Mouse (Mus musculus): ENCODE data around the gene Nudt2. TPM values are rescaled to one million over a fixed set of nuclear protein-coding genes. Genes with fewer than 3 reads are reported as not detected.

The Nudt2 gene
- total and polyA plus RNA-seq, 3 experiments: 21.7 to 40.2 (median 27.9) TPM

DNA sequence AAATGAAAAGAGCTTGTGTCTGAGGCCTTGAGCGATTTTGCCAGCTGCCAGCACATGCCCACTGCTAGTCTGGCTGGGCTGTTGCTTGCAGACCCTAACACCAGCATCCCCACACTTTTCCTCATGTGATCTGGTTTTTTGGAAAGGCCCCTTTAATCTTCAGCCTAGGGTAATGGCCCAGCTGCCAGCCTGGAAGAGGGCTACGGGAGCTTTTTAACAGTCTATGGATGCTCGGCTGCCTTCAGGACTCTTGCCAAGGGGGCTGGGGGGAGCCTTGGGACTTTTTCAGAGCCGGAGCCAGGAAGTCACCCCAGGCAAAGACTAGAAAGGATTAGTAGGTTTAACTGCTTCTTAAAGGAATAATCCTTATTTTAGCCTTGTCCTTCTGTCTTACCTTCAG lies 48.4 kb downstream of the Nudt2 start:
- Histone ChIP-seq H3K36me3 (replicated peaks in 1 of 2; ENCODE audit: control insufficient read depth in 1 of 2, insufficient read depth in 1 of 2, low read length in 1 of 2) (no peaks in the 10 kb centered on the region), H3K27me3 (replicated peaks) (peaks cover 64% of the 10 kb centered on the region), H3K79me2 (replicated peaks; ENCODE audit: control insufficient read depth, extremely low read depth, insufficient read depth, poor library complexity, severe bottlenecking) (no peaks in the 10 kb centered on the region), H3K27ac (ENCODE audit: insufficient read depth, low read depth) (no peak overlapping the region), H3K9ac (ENCODE audit: insufficient read depth, low read depth) (no peak overlapping the region), H3K4me3 (replicated peaks in 1 of 3; ENCODE audit: low read depth in 2 of 3, low read length in 2 of 3, poor library complexity in 1 of 3) (no peak overlapping the region), H3K4me2 (ENCODE audit: insufficient read depth, low read depth, poor library complexity, severe bottlenecking) (0 out of 2 replicates have a peak overlapping the region, but pooled peaks have one; percentile 14), H3K4me1 (ENCODE audit: control insufficient read depth in 1 of 2, insufficient read depth in 2 of 2) (0 out of 4 replicates have a peak, but pooled peaks cover 0 to 4% of the 10 kb centered on the region in 2 experiments), H3K9me3 (replicated peaks; ENCODE audit: low read length) (no peaks in the 10 kb centered on the region)
- in situ Hi-C loops (cut with MboI; ENCODE audit: low pct_ligation_motif_present, low pct_unique_long_range_greater_than_20kb, low sequenced_read_pairs): no loop called here
- TF ChIP-seq MXI1 (IDR thresholded peaks at IDR 0.05; ENCODE audit: low read depth, low read length): no peak
- no peak for TF ChIP-seq USF2 (conservative IDR thresholded peaks at IDR 0.05; ENCODE audit: low read depth, low read length)
- TF ChIP-seq HCFC1 (IDR thresholded peaks at IDR 0.05; ENCODE audit: low read depth, low read length): no peak
- no peak for DNase-seq (ENCODE audit: extremely low read depth)
- dilution Hi-C loops (cut with MboI; ENCODE audit: extremely low pct_ligation_motif_present, extremely low pct_unique_long_range_greater_than_20kb, low sequenced_read_pairs): no loop called here

DNA sequence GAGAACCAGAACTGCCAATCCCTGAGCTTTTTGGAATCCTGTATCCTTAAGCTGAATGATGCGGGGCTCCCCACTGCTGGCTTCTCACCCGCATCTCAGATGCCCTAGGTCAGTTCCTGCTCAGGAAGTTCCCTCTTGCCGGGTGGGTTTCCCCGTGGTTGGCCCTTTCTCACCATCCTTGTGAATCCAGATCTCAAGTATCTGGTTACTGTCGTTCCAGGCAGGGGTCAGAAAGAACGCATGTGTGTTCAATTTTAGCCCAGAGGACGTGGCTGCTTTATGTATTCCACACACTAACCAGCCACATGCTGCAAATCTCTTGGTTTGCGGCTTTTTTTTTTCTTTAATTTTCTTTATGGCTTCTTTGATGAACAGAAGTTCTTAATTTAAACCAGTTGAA lies 48.8 kb downstream of the Nudt2 start:
- no peak overlapping the region for H3K27ac ChIP-seq (ENCODE audit: insufficient read depth, low read depth)
- dilution Hi-C loops (cut with MboI; ENCODE audit: extremely low pct_ligation_motif_present, extremely low pct_unique_long_range_greater_than_20kb, low sequenced_read_pairs): no loop called here
- 0 out of 4 replicates have a peak, but pooled peaks cover 0 to 4% of the 10 kb centered on the region in 2 experiments for H3K4me1 ChIP-seq (ENCODE audit: control insufficient read depth in 1 of 2, insufficient read depth in 2 of 2)
- H3K4me3 ChIP-seq (replicated peaks in 1 of 3; ENCODE audit: low read depth in 2 of 3, low read length in 2 of 3, poor library complexity in 1 of 3): no peak overlapping the region
- TF ChIP-seq JUN (IDR thresholded peaks at IDR 0.05; ENCODE audit: insufficient read depth, low read depth, low read length) (no peak), TCF12 (IDR thresholded peaks at IDR 0.05; ENCODE audit: low read depth, low read length) (no peak), POLR2AphosphoS2 (IDR thresholded peaks at IDR 0.05; ENCODE audit: low read depth, low read length) (no peak), POLR2A (IDR thresholded peaks at IDR 0.05; ENCODE audit: low read depth, low read length) (no peak), RCOR1 (conservative IDR thresholded peaks at IDR 0.05; ENCODE audit: low read depth, low read length) (no peak)
- in situ Hi-C loops (cut with MboI; ENCODE audit: low pct_ligation_motif_present, low pct_unique_long_range_greater_than_20kb, low sequenced_read_pairs): no loop called here
- H3K9ac ChIP-seq (ENCODE audit: insufficient read depth, low read depth): no peak overlapping the region
- no peaks in the 10 kb centered on the region for H3K79me2 ChIP-seq (replicated peaks; ENCODE audit: control insufficient read depth, extremely low read depth, insufficient read depth, poor library complexity, severe bottlenecking)
- H3K27me3 ChIP-seq (replicated peaks): peaks cover 60% of the 10 kb centered on the region
- 0 out of 2 replicates have a peak overlapping the region, but pooled peaks have one; percentile 14 for H3K4me2 ChIP-seq (ENCODE audit: insufficient read depth, low read depth, poor library complexity, severe bottlenecking)
- no peaks in the 10 kb centered on the region for H3K9me3 ChIP-seq (replicated peaks; ENCODE audit: low read length)
- no peaks in the 10 kb centered on the region for H3K36me3 ChIP-seq (replicated peaks in 1 of 2; ENCODE audit: control insufficient read depth in 1 of 2, insufficient read depth in 1 of 2, low read length in 1 of 2)
- no peak for DNase-seq (ENCODE audit: extremely low read depth)

DNA sequence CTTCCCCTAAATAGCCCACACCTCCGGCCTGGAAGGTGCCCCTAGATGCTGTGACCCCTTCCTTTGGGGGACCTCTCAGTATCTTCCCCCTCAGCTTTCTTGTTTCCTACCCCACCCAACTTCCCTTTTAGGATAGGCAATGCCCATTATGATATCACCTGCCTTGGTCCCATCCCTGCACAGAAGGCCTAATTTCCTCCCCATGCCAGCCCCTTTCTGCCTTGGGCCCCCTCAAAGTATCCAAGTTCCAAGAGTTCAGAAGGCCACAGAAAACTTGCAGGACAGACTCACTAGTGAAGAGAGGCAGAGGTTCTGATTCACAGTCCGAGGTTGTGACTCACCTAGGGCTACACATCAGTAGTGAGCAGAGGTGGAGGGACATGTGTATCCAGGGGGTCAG lies 52.3 kb downstream of the Nudt2 start, which contains the start of gene 1110017D15Rik:
TSS of gene 1110017D15Rik (minus strand) at position 101 of the 400 bp plus-strand sequence.
- Histone ChIP-seq H3K4me1 (ENCODE audit: control insufficient read depth in 1 of 2, insufficient read depth in 2 of 2) (0 out of 4 replicates have a peak, but pooled peaks cover 0 to 4% of the 10 kb centered on the region in 2 experiments), H3K9ac (ENCODE audit: insufficient read depth, low read depth) (no peak within 1 kb of the TSS), H3K4me3 (replicated peaks in 1 of 3; ENCODE audit: low read depth in 2 of 3, low read length in 2 of 3, poor library complexity in 1 of 3) (no peak within 1 kb of the TSS), H3K9me3 (replicated peaks; ENCODE audit: low read length) (no peaks in the 10 kb centered on the region), H3K27ac (ENCODE audit: insufficient read depth, low read depth) (no peak within 1 kb of the TSS), H3K4me2 (ENCODE audit: insufficient read depth, low read depth, poor library complexity, severe bottlenecking) (no peak within 1 kb of the TSS), H3K79me2 (replicated peaks; ENCODE audit: control insufficient read depth, extremely low read depth, insufficient read depth, poor library complexity, severe bottlenecking) (no peaks in the 10 kb centered on the region), H3K27me3 (replicated peaks) (peaks cover 32% of the 10 kb centered on the region), H3K36me3 (replicated peaks in 1 of 2; ENCODE audit: control insufficient read depth in 1 of 2, insufficient read depth in 1 of 2, low read length in 1 of 2) (no peaks in the 10 kb centered on the region)
- dilution Hi-C loops (cut with MboI; ENCODE audit: extremely low pct_ligation_motif_present, extremely low pct_unique_long_range_greater_than_20kb, low sequenced_read_pairs): no loop called here
- no peak for DNase-seq (ENCODE audit: extremely low read depth)
- no peak for TF ChIP-seq TCF12 (IDR thresholded peaks at IDR 0.05; ENCODE audit: low read depth, low read length)
- no peak for TF ChIP-seq MAZ (IDR thresholded peaks at IDR 0.05; ENCODE audit: low read depth, low read length)
- TF ChIP-seq NRF1 (IDR thresholded peaks at IDR 0.05; ENCODE audit: low read depth, low read length): no peak
- TF ChIP-seq ZKSCAN1 (IDR thresholded peaks at IDR 0.05; ENCODE audit: borderline replicate concordance, low read depth, low read length): no peak
- no peak for TF ChIP-seq USF2 (conservative IDR thresholded peaks at IDR 0.05; ENCODE audit: low read depth, low read length)
- TF ChIP-seq CHD1 (IDR thresholded peaks at IDR 0.05; ENCODE audit: low read depth, low read length): no peak
- no peak for TF ChIP-seq BHLHE40 (IDR thresholded peaks at IDR 0.05; ENCODE audit: low read depth, low read length)
- no peak for TF ChIP-seq ZMIZ1 (IDR thresholded peaks at IDR 0.05; ENCODE audit: low read depth, low read length)
- no peak for TF ChIP-seq CTCF (conservative IDR thresholded peaks at IDR 0.05 in 1 of 2, IDR thresholded peaks at IDR 0.05 in 1 of 2; ENCODE audit: low read depth in 2 of 2, low read length in 2 of 2)
- TF ChIP-seq EP300 (IDR thresholded peaks at IDR 0.05; ENCODE audit: low read length): no peak
- no peak for TF ChIP-seq RAD21 (IDR thresholded peaks at IDR 0.05; ENCODE audit: low read depth, low read length)
- no peak for TF ChIP-seq ZC3H11A (IDR thresholded peaks at IDR 0.05; ENCODE audit: low read depth, low read length)
- TF ChIP-seq ZNF384 (IDR thresholded peaks at IDR 0.05; ENCODE audit: low read depth, low read length): no peak
- no peak for TF ChIP-seq HCFC1 (IDR thresholded peaks at IDR 0.05; ENCODE audit: low read depth, low read length)
- TF ChIP-seq MXI1 (IDR thresholded peaks at IDR 0.05; ENCODE audit: low read depth, low read length): no peak
- TF ChIP-seq RCOR1 (conservative IDR thresholded peaks at IDR 0.05; ENCODE audit: low read depth, low read length): no peak
- no peak for TF ChIP-seq KAT2A (IDR thresholded peaks at IDR 0.05; ENCODE audit: insufficient replicate concordance, low read length)
- in situ Hi-C loops (cut with MboI; ENCODE audit: low pct_ligation_motif_present, low pct_unique_long_range_greater_than_20kb, low sequenced_read_pairs): no loop called here
